Mouse (Mus musculus) liver (tissue): ENCODE results near the gene 2410141K09Rik.
"Not testable (repeated sequence)": the region's sequence is repeated elsewhere in the genome, so short reads cannot be mapped to it uniquely, and the experiment has no call there.

Experiments used
- DNase-seq: peaks from one replicate; pipeline ENCODE4 v3.0.0-alpha.2; 2020; ENCODE audit warnings: mixed read lengths

The 2410141K09Rik gene

DNA sequence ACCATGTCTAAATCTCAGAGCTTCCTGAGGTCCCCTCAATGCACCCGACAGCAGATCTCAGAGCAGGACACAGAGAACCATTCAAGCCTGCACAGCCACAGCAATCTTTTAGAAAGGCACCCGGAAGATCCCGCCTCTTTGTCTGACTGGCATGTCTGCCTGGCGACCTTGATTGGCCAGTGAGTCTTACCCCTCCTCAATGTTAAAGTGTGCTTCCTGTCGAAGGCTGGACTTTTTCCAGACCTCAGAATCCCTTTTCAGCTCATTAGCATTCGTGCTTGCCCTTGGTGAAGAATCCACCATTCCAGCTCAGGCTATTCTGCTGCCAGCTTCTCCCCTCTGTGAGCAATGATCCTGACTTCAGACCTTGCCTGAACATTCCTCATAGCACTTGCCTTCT is at the start of gene 2410141K09Rik:
TSS of gene 2410141K09Rik (minus strand) at position 101 of the 400 bp plus-strand sequence.
- not testable (repeated sequence) for DNase-seq

DNA sequence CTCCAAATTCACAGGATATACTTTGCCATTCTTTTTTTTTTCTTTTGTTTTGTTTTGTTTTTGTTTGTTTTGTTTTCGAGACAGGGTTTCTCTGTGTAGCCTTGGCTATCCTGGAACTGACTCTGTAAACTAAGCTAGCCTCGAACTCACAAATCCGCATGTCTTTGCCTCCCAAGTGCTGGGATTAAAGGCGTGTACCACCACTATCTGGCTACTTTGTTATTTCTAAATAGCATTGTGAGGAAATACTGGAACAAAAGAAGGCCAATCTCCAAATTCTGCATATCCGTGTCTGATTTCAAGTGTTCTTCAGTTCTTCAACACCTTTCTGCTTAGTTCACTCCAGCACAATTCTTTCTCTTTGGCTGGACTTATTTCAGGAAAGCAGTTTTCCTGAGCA is 14.1 kb downstream of the 2410141K09Rik start:
- not testable (repeated sequence) for DNase-seq

DNA sequence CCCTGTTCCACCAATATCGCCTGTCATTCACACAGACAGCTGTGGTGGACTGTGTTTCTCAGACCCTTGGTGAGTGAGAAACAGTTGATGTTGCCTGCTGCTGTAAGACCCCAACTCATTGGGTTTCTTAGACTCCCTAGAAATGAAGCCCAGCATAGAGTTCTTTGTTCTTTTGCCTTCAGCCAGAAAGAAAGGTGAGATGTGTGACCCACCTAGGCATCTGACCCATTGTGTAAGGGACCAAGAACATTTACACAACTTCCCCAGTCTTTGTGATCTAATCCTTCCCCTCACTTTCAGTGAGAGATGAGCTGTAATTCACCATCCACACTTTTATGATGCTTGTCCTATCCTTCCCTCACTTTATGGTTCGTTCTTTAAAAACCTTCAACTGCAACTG is 26.0 kb downstream of the 2410141K09Rik start:
- DNase-seq: not testable (repeated sequence)
